Mouse (Mus musculus): ENCODE results near the gene Cygb.
"Not testable (repeated sequence)": the region's sequence is repeated elsewhere in the genome, so short reads cannot be mapped to it uniquely, and the experiment has no call there.

Cygb gene

GRCm38 (mm10) chr11:116674616-116675379 is 20.7 kb upstream of the Cygb start:
- no peak for DNase-seq (ENCODE audit: low read depth, low spot score)

GRCm38 (mm10) chr11:116673410-116673809 is 19.3 kb upstream of the Cygb start:
- DNase-seq (ENCODE audit: low read depth, low spot score) = no peak

- no peak for DNase-seq (ENCODE audit: low read depth, low spot score)
Observed at GRCm38 (mm10) chr11:116672595-116672994, 18.5 kb upstream of the Cygb start.

GRCm38 (mm10) chr11:116671845-116672434 is 17.8 kb upstream of the Cygb start:
- no peak for DNase-seq (ENCODE audit: low read depth, low spot score)

- peak; percentile 99 for DNase-seq (ENCODE audit: low read depth, low spot score)
Observed at GRCm38 (mm10) chr11:116671112-116671844, 17.2 kb upstream of the Cygb start.

DNA sequence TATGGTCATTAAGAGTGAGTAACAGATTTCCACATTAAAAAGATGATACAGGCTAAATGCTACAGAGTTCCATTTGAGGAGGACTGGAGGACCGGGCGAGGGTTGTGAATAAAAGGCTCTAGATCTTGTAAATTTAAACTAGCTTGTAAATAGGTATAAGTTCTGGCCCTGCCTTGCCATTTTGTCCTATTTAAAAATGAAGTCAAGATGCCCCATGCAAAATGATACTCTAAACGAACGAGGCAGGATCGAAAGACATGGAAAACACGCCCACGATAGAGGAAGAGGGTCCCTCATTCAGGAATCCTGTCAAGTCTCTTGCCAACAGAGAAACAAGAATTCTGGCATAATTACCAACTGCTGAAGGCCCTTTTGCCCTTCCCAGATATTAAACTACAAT is 16.3 kb upstream of the Cygb start:
- no peak for DNase-seq (ENCODE audit: low read depth, low spot score)

DNA sequence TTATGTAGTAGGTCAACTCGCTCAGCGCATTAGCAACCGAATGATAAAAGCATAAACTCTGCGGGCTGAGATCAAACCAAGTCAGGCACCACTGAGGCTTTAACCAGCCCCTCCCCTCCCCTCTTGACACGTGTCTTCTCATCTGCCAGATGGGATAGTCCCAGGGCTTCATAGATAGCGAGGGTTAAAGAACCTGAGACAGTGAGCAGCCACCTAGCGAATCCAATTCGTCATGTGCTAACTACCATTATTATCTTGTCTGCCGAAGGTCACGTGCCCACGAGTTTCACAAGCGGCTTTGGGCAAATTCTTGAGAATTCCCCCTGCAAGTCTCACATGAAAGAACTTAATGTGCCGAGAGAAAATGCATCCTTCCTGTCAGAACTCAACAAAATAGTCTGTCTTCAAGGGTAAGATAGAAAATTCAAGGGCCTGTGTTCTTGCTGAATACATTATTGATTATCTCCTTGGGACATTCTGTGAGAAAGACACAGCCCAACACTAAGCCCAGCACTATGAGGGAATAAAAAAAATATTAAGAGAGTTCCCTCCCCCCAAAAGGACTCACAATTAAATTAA is 15.8 kb upstream of the Cygb start:
- DNase-seq (ENCODE audit: low read depth, low spot score) = no peak

DNA sequence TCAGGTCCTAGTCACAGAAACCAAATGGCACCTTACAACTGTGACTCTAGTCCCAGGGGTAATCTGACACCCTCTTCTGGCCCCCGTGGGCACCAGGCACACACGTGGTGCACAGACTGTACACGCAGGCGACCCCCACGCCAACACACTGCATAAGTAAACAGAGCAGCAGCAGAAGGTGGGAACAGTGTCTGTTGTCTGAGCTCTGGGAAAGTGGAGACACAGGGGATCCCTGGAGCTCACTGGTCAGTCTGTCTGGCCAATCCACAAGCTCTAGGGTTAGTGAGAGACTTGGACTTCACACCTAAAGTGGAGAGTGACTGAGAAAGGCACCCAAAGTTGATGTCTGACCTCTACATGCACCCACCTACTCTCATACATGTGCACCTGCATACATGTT is 15.2 kb upstream of the Cygb start:
- DNase-seq (ENCODE audit: low read depth, low spot score) = no peak

DNA sequence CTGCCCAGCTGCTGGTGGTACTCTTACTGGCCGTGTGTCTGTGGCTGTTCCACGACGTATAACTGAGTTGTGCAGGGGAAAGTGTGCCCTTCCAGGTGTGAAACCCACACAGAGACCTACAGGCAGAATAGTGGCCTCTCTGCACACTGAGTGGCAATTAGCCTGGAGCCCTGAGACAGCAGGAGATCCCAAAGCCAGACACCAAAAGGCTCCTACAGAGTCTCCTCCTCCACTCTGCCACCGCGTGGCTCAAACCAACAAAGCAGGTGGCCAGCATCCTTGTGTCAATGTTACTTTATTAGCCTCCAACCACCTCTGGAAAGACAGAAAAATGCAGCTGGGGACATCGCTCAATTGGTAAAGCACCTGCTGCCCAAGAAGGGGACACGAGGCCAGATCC is 14.7 kb upstream of the Cygb start:
- no peak for DNase-seq (ENCODE audit: low read depth, low spot score)

DNA sequence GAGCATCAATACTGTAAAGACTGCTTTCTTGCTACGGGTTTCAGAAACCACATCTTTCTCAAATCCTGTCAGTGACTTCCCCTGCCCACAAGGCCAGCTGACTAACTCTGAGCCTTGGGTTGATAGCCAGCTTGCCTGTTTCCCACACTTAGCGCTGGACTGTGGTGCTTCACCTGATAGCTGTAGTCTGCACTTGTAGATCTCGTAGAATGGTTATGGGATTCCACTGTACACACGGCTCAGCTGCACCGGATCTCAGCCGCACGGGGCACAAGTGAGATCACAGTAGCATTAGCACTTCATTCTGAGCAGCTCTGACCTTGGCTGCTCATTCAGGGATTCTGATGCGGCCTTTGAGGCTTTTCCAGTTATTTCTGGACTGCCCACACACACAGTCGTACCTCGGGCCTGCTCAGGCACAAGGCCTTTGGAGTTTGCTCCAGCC is 14.3 kb upstream of the Cygb start:
- DNase-seq (ENCODE audit: low read depth, low spot score) = no peak

DNA sequence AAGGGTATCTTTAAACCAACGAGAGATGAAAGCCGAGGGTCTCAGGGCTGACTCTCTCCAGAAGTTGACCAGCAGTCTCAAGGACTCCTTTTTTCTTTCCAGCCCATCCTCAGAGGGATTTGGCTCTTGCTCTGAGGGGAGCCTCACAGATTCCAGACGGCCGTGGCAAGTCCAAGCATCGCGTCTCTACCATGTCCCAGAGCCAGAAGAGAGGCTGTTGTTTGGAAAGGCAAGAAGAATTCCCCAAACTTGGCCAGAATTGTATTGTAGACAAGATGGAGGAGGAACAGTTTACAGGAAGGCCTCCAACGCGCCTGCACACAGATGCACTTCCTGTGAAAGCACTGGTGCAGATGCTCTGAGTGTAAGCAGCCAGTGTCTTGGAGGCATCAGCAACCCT is 13.8 kb upstream of the Cygb start:
- no peak for DNase-seq (ENCODE audit: low read depth, low spot score)

DNA sequence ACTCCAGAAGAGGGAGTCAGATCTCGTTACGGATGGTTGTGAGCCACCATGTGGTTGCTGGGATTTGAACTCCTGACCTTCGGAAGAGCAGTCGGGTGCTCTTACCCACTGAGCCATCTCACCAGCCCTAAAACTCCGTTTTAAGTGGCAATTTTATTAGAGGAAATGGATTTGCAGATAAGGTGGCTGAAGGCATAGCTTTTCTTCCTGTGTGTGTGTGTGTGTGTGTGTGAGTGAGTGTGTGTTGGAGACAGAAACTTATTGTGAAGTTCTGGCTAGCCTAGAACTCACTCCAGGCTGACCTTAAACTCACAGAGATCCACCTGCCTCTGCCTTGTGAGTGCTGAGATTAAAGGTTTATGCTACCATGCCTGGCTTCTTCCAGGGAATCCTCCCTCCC is 12.9 kb upstream of the Cygb start:
- DNase-seq (ENCODE audit: low read depth, low spot score) = not testable (repeated sequence)

GRCm38 (mm10) chr11:116666566-116666965 is 12.5 kb upstream of the Cygb start:
- DNase-seq (ENCODE audit: low read depth, low spot score) = no peak

GRCm38 (mm10) chr11:116665289-116665688 is 11.2 kb upstream of the Cygb start:
- no peak for DNase-seq (ENCODE audit: low read depth, low spot score)

DNA sequence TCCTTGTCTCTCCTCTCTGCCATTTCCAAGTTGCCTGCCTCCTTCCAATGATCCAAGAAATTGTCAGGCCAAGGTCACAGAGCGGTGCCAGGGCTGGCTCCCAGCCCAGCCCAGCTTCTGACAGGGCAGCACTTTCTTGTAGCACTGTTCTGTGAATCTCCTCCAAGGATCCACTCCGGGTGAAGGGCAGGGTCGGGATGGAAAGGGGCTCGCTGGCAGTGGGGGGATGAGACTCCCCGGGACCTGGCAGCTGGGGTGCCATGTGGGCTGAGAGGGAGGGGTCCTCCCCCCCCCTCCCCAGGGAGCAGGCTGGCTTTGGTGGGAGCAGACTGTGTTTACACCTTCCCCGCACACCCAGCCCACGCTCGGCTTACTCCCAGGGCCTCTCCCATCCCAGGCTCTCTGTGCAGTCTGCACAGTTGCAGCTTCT is 7.8 kb upstream of the Cygb start:
- DNase-seq (ENCODE audit: low read depth, low spot score) = peak; percentile 69

- no peak for DNase-seq (ENCODE audit: low read depth, low spot score)
Observed at GRCm38 (mm10) chr11:116661291-116661947, 7.3 kb upstream of the Cygb start.

- DNase-seq (ENCODE audit: low read depth, low spot score) = no peak
Observed at GRCm38 (mm10) chr11:116660181-116660580, 6.1 kb upstream of the Cygb start.

- DNase-seq (ENCODE audit: low read depth, low spot score) = no peak
Observed at GRCm38 (mm10) chr11:116659027-116659621, 5.0 kb upstream of the Cygb start.

- no peak for DNase-seq (ENCODE audit: low read depth, low spot score)
Observed at GRCm38 (mm10) chr11:116658238-116658637, 4.1 kb upstream of the Cygb start.

GRCm38 (mm10) chr11:116657311-116658223 is 3.5 kb upstream of the Cygb start:
- peak; percentile 96 for DNase-seq (ENCODE audit: low read depth, low spot score)
